Mouse (Mus musculus) megakaryocyte, embryonic 14.5 days (primary cell): Measurements from ENCODE around the gene Srf.

Source experiments
- FLI1 ChIP-seq: IDR thresholded peaks from 2 replicates; pipeline ENCODE4 v1.6.1; 2012; ENCODE audit warnings: low read length, inconsistent platforms, mixed read lengths
- GATA1 ChIP-seq: IDR thresholded peaks from 3 replicates; pipeline ENCODE4 v1.6.1; 2012; ENCODE audit warnings: mixed read lengths, low read length, inconsistent platforms, borderline replicate concordance

GRCm38 (mm10) chr17:46525579-46526307 lies 30.2 kb downstream of the Srf start:
- TF ChIP-seq GATA1: no peak
- TF ChIP-seq FLI1: no peak
